Mouse (Mus musculus) erythroblast, embryonic 14.5 days (primary cell): ENCODE measurements around the gene Car9. TPM values are rescaled to one million over a fixed set of nuclear protein-coding genes. Genes with fewer than 3 reads are reported as not detected.

Experiments used
- H3K27me3 ChIP-seq: 2 replicates; pipeline ENCODE4 v1.6.1; 2012; ENCODE audit warnings: inconsistent platforms; ENCODE audit not compliant: control insufficient read depth
- H3K36me3 ChIP-seq: 2 replicates; pipeline ENCODE4 v1.6.1; 2012; ENCODE audit warnings: mild to moderate bottlenecking, inconsistent platforms; ENCODE audit not compliant: control insufficient read depth
- H3K4me1 ChIP-seq: 2 replicates; pipeline ENCODE4 v1.6.1; 2012; ENCODE audit warnings: inconsistent platforms; ENCODE audit not compliant: control insufficient read depth
- H3K4me3 ChIP-seq: replicated peaks from 2 replicates; pipeline ENCODE3; 2012; ENCODE audit warnings: moderate library complexity, mild to moderate bottlenecking, inconsistent platforms
- H3K9me3 ChIP-seq: 2 replicates; pipeline ENCODE4 v1.6.1; 2012; ENCODE audit warnings: low read length, inconsistent platforms, mixed read lengths; ENCODE audit not compliant: control insufficient read depth
- GATA1 ChIP-seq: IDR thresholded peaks from 2 replicates; pipeline ENCODE4 v1.6.1; 2012; ENCODE audit warnings: low read length, inconsistent platforms, mixed read lengths
- TAL1 ChIP-seq: IDR thresholded peaks from 3 replicates; pipeline ENCODE4 v1.6.1; 2012; ENCODE audit warnings: low read length, inconsistent platforms, mixed read lengths
- polyA plus RNA-seq: library from polyadenylated mRNA; stranded (reverse); fragments of >175 nt; gene quantifications from 2 replicates; pipeline ENCODE4 v1.2.3, GENCODE M21; 2012

Car9 gene
- not detected in 2 replicates for polyA plus RNA-seq

DNA sequence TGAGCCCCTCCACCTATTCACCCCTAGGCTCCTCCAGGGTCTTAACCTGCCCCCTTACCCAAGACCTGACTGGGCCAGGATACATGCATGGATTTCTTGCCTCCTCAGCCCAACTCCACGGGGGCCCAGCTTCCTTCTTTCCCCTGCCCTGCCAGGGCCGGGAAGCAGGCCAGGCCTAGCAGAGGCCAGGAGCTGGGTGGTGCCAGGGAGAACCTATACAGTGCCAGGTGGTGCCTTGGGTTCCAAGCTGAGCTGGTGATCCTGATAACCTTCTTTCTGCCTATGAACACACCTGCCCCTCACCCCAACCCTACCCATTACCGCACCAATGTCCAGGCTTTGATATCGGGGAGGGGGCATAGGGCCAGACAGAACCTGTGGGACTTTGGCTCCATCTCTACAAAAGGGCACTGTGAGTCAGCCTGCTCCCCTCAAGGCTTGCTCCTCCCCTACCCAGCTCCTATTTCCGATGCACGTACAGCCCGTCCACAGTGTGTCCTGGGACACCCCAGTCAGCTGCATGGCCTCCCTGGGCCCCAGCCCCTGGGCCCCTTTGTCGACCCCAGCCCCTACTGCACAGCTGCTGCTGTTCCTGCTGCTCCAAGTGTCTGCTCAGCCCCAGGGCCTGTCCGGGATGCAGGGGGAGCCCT, at the start of gene Car9:
TSS of gene Car9 (plus strand) at position 431 of the 650 bp plus-strand sequence.
- H3K4me3 ChIP-seq: no peak within 1 kb of the TSS
- TF ChIP-seq GATA1: no peak
- no peaks in the 10 kb centered on the region for H3K36me3 ChIP-seq
- peaks cover 26% of the 10 kb centered on the region for H3K27me3 ChIP-seq
- no peaks in the 10 kb centered on the region for H3K9me3 ChIP-seq
- H3K4me1 ChIP-seq: peaks cover 26% of the 10 kb centered on the region

DNA sequence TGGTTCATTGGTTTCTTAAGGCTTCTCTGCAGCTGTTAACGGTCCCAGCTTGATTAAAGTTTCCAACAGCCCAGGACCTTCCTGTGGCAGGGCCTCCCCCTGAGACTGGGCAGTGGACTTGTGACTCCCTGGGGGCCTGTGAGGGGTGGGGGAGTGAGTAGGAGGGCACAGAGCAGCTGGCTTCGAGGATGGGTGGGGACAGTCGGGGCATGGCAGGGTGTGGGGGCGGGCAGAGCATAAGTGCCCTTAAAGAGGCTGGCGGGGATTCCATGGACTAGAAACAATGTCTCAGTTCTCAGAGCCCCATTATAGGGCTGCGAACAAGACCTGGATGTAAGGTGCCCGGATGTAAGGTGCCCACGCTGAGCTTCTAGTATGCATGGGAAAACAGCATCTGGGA, 49.6 kb upstream of the Car9 start:
- no peaks in the 10 kb centered on the region for H3K4me1 ChIP-seq
- H3K36me3 ChIP-seq: no peaks in the 10 kb centered on the region
- H3K9me3 ChIP-seq: no peaks in the 10 kb centered on the region
- H3K4me3 ChIP-seq: no peak overlapping the region
- peaks cover 38% of the 10 kb centered on the region for H3K27me3 ChIP-seq
- TF ChIP-seq TAL1: no peak
- no peak for TF ChIP-seq GATA1

DNA sequence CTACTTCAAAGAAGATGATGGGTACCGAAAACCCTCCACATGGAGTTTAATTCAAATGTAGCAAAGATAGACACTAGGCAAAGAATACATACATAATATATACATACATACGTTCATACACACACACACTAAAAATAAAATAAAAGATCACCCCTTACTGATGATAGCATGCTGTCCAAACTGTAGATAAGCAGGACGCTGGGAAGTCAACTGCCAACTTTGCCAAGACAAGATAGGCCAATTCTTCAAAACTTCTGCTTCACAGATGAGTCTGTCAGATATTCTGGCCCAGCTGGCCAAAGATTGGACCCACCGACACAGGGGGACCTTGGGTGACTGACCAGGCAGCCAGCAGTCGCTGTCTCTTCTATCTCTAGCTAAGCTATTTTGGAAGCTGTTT, 43.7 kb upstream of the Car9 start:
- H3K36me3 ChIP-seq: no peaks in the 10 kb centered on the region
- no peaks in the 10 kb centered on the region; the same call in 1 of the 2 replicates for H3K27me3 ChIP-seq
- H3K9me3 ChIP-seq: no peaks in the 10 kb centered on the region
- H3K4me1 ChIP-seq: no peaks in the 10 kb centered on the region
- no peak for TF ChIP-seq GATA1
- TF ChIP-seq TAL1: no peak
- no peak overlapping the region for H3K4me3 ChIP-seq

DNA sequence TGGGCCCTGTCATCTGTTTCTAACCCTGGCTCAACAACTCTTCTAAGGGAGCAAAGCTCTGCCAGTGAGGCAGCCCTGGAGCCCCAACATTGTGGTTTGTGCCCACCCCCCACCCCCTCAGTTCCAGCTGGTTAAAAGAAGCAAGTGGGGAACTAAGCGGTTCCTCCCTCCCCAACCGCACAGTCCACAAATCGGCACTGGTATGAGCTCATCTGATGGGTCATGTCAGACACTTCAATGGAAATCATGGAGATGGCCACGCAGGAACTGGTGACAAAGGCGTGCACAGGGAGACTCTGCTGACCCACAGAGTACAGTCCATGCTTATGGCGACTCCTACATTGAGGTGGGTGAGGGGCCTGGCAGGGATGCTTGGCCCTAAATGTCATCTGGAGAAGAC, 40.8 kb upstream of the Car9 start:
- Histone ChIP-seq H3K4me3 (no peak overlapping the region), H3K36me3 (no peaks in the 10 kb centered on the region), H3K27me3 (0 out of 2 replicates have a peak, but pooled peaks cover 2% of the 10 kb centered on the region)

DNA sequence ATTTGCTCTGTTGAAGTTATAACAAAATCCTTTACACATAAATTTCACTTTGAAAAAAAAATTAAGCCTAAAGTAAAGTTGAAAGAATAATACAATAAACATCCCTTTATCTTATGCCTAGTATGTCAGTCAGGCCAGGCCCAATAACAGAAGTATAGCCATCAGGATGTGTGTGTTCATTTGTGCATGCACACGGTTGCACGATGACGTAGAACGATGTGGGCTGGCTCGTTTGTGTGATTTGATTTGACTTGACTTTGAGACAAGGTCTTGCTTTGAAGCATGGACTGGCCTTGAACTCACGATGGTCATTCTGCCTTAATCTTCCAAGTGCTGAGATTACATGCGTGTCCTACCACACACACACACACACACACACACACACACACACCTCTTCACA, 39.9 kb upstream of the Car9 start:
- Histone ChIP-seq H3K27me3 (0 out of 2 replicates have a peak, but pooled peaks cover 2% of the 10 kb centered on the region), H3K9me3 (no peaks in the 10 kb centered on the region), H3K4me1 (no peaks in the 10 kb centered on the region), H3K36me3 (no peaks in the 10 kb centered on the region), H3K4me3 (no peak overlapping the region)
- TF ChIP-seq TAL1 (no peak), GATA1 (no peak)

More for the DNA sequence above, 40.8 kb upstream of the Car9 start:
- Histone ChIP-seq H3K9me3 (no peaks in the 10 kb centered on the region), H3K4me1 (no peaks in the 10 kb centered on the region)
- TF ChIP-seq TAL1 (no peak), GATA1 (no peak)

DNA sequence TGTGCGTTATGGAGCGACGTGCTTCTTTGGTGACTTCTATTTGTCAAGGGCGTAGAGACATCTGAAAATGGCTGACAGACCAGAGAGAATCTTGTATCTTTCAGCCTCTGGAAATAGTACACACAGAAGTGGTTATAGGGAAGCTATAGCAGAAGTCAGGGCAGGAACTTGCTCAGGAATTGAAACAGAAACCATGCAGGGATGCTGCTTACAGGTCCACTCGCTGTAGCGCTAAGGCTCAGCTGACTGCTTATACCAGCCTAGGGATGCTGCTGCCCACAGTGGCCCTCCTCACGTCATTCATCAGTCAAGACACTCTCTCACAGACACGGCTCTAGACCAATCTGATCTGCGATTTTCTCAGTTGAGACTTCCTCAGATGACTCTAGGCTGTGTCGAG, 36.5 kb upstream of the Car9 start:
- no peaks in the 10 kb centered on the region for H3K36me3 ChIP-seq
- no peaks in the 10 kb centered on the region for H3K9me3 ChIP-seq
- H3K4me1 ChIP-seq: no peaks in the 10 kb centered on the region
- no peak overlapping the region for H3K4me3 ChIP-seq
- 0 out of 2 replicates have a peak, but pooled peaks cover 2% of the 10 kb centered on the region for H3K27me3 ChIP-seq
- TF ChIP-seq TAL1: no peak

DNA sequence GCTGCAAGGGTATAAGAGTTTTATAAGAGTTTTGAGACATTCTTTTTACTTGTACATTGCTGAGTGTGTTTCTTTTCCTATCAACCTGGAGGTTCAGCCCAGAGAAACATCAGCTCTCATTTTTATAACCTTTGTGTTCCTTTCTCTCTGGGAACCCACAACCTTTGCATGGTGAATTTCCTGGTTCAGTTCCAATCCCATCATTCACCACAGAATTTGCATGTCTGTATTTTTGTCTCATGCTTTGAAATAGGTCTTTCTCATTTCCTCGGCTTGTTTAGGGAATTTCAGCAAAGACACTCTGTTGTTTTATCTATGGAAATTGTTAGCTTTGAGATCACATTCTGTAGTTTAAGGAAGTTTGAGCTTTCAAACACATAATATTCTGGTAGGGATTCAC, 33.1 kb upstream of the Car9 start:
- 0 out of 2 replicates have a peak, but pooled peaks cover 2% of the 10 kb centered on the region for H3K27me3 ChIP-seq
- H3K9me3 ChIP-seq: no peaks in the 10 kb centered on the region
- no peak overlapping the region for H3K4me3 ChIP-seq
- peaks cover 10% of the 10 kb centered on the region for H3K4me1 ChIP-seq
- no peaks in the 10 kb centered on the region for H3K36me3 ChIP-seq
- no peak for TF ChIP-seq GATA1
- TF ChIP-seq TAL1: no peak

DNA sequence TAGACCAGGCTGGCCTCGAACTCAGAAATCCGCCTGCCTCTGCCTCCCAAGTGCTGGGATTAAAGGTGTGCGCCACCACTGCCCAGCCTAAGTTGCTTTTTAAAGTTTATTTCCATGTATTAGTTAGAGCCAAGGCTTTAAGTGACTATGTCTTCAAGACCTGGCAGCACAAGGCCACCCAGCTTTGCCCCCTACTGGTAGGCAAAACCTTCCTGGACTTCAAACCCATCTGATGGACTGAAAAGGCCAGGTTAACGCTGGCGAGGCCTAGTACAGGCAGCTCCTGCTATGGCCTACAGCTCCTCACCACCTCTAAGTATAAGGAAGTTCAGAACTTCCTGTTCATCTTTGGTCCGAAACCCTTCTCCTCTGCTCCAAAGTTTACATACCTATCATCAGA, 30.2 kb upstream of the Car9 start:
- no peaks in the 10 kb centered on the region for H3K9me3 ChIP-seq
- H3K36me3 ChIP-seq: no peaks in the 10 kb centered on the region
- peaks cover 19% of the 10 kb centered on the region for H3K4me1 ChIP-seq
- no peak overlapping the region for H3K4me3 ChIP-seq
- TF ChIP-seq TAL1 (no peak), GATA1 (no peak)
- H3K27me3 ChIP-seq: no peaks in the 10 kb centered on the region

DNA sequence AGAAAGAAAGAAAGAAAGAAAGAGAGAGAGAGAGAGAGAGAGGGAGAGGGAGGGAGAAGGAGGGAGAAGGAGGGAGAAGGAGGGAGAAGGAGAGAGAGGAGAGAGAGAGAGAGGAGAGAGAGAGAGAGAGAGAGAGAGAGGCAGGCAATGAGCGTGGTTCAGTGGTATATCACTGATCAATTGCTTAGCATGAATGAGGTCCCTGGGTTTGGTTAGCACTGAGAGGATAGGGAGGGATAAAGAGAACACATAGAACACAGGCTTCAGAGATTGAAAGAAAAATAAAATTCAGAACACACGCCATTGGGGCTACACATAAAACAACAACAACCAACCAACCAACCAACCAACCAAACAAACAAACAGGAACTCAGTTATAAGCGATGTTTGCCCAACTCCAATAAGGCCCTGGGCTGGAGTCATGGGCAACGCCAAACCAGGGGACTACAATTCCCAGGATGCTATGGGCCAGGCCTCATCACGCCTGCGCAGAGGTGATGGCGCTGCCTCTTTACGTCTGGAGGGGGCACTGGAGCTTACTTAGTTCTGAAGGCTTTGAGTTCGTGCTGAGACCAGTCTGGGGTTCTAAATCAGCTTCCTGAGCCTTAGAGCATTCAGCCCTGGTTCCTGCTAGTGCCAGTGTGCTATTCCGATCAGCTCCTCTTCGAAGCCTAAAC, 28.8 kb upstream of the Car9 start:
- H3K4me1 ChIP-seq: peaks cover 19% of the 10 kb centered on the region
- TF ChIP-seq TAL1: no peak
- no peak for TF ChIP-seq GATA1
- no peaks in the 10 kb centered on the region for H3K36me3 ChIP-seq
- H3K9me3 ChIP-seq: no peaks in the 10 kb centered on the region
- H3K27me3 ChIP-seq: peaks cover 6% of the 10 kb centered on the region
- H3K4me3 ChIP-seq: peak overlapping the region; percentile 68

DNA sequence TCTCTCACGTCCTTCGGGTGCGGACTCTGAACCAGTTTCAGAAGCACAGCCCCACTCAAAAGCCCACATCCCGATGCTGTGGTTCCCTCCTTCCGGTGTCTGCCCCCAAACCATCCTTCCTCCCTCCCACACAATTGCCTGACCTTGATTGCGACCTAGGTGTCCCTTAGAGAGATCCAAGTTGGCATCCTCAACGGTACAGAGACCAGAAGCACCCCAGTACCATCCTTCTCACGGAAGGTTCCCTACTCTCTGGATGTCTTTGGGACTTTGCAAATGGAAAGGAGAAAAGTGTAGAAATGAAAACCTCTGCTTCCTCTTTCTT, 28.3 kb upstream of the Car9 start:
- H3K4me3 ChIP-seq: peak overlapping the region; percentile 68
- no peaks in the 10 kb centered on the region for H3K9me3 ChIP-seq
- peaks cover 6% of the 10 kb centered on the region for H3K27me3 ChIP-seq
- no peak for TF ChIP-seq GATA1
- TF ChIP-seq TAL1: no peak
- peaks cover 19% of the 10 kb centered on the region for H3K4me1 ChIP-seq
- no peaks in the 10 kb centered on the region for H3K36me3 ChIP-seq
